Mouse (Mus musculus) forebrain, embryonic 13.5 days (tissue): Measurements from ENCODE around the gene Aacs. TPM values are rescaled to one million over a fixed set of nuclear protein-coding genes. Genes with fewer than 3 reads are reported as not detected.

ENCODE experiments used
- ATAC-seq: fragments of 200-750 bp; cut with Nextera tagmentation; 2 replicates; pipeline ENCODE4 v1.8.0; 2017
- H3K27ac ChIP-seq: fragments of 300-500 bp; sonication (generic); 2 replicates; pipeline ENCODE4 v1.5.1; 2015; ENCODE audit warnings: inconsistent platforms, mild to moderate bottlenecking, moderate library complexity
- H3K27me3 ChIP-seq: fragments of 300-500 bp; sonication (generic); 2 replicates; pipeline ENCODE4 v1.6.1; 2015; ENCODE audit warnings: mild to moderate bottlenecking, inconsistent platforms
- H3K36me3 ChIP-seq: fragments of 300-500 bp; sonication (generic); 2 replicates; pipeline ENCODE4 v1.6.1; 2015; ENCODE audit warnings: mild to moderate bottlenecking, inconsistent platforms; ENCODE audit not compliant: poor library complexity, severe bottlenecking
- H3K4me1 ChIP-seq: fragments of 300-500 bp; sonication (generic); 2 replicates; pipeline ENCODE4 v1.6.1; 2015; ENCODE audit warnings: inconsistent platforms
- H3K4me2 ChIP-seq: fragments of 300-500 bp; sonication (generic); 2 replicates; pipeline ENCODE4 v1.6.1; 2015; ENCODE audit warnings: inconsistent platforms, mild to moderate bottlenecking, moderate library complexity
- H3K4me3 ChIP-seq: fragments of 300-500 bp; sonication (generic); 2 replicates; pipeline ENCODE4 v1.5.1; 2015; ENCODE audit warnings: mild to moderate bottlenecking, inconsistent platforms
- H3K9ac ChIP-seq: fragments of 300-500 bp; sonication (generic); 2 replicates; pipeline ENCODE4 v1.6.1; 2015; ENCODE audit warnings: mild to moderate bottlenecking, inconsistent platforms
- H3K9me3 ChIP-seq: fragments of 300-500 bp; sonication (generic); replicated peaks from 2 replicates; pipeline ENCODE4 v1.6.1; 2016; ENCODE audit warnings: inconsistent platforms
- WGBS: fragments of 180-500 bp; shearing (Covaris S2); methylation state at CpG from one replicate; pipeline ENCODE4 v1.1.7; 2015; 5-methylcytosine and 5-hydroxymethylcytosine counted together
- polyA plus RNA-seq: library from polyadenylated mRNA; unstranded; fragments of >200 nt; fragmentation: Nextera tagmentation; extraction: Ambion mirVana; gene quantifications from 2 replicates; pipeline ENCODE4 v1.2.1, GENCODE M21; 2015

The Aacs gene
- polyA plus RNA-seq, 1 experiment from 2014 or later, result 53.7 TPM

GRCm38 (mm10) chr5:125446344-125446743 is 29.3 kb upstream of the Aacs start:
- 61% methylated on average over 7 of the region's 7 CpGs for WGBS
- no peak for ATAC-seq
- no peaks in the 10 kb centered on the region for H3K36me3 ChIP-seq

GRCm38 (mm10) chr5:125448026-125448425 is 27.6 kb upstream of the Aacs start:
- H3K4me3 ChIP-seq, result no peak overlapping the region
- no peak overlapping the region for H3K4me2 ChIP-seq
- peaks cover 16% of the 10 kb centered on the region for H3K36me3 ChIP-seq
- peaks cover 5% of the 10 kb centered on the region for H3K4me1 ChIP-seq
- 86% methylated on average over 3 of the region's 3 CpGs for WGBS
- ATAC-seq, result no peak
- H3K9me3 ChIP-seq, result no peaks in the 10 kb centered on the region
- H3K27ac ChIP-seq, result no peak overlapping the region
- H3K9ac ChIP-seq, result no peak overlapping the region
- no peaks in the 10 kb centered on the region for H3K27me3 ChIP-seq

More at GRCm38 (mm10) chr5:125446344-125446743, 29.3 kb upstream of the Aacs start:
- Histone ChIP-seq H3K27ac (no peak overlapping the region), H3K9me3 (no peaks in the 10 kb centered on the region), H3K4me1 (peaks cover 15% of the 10 kb centered on the region), H3K9ac (no peak overlapping the region; the same call in 1 of the 2 replicates), H3K4me2 (no peak overlapping the region), H3K4me3 (no peak overlapping the region), H3K27me3 (no peaks in the 10 kb centered on the region)

GRCm38 (mm10) chr5:125448631-125449030 is 27.0 kb upstream of the Aacs start:
- Histone ChIP-seq H3K4me1 (peaks cover 5% of the 10 kb centered on the region), H3K9me3 (no peaks in the 10 kb centered on the region), H3K36me3 (peaks cover 22% of the 10 kb centered on the region), H3K27me3 (no peaks in the 10 kb centered on the region), H3K4me3 (no peak overlapping the region), H3K9ac (no peak overlapping the region), H3K4me2 (no peak overlapping the region), H3K27ac (no peak overlapping the region)
- WGBS, result 89% methylated on average over 4 of the region's 4 CpGs
- no peak for ATAC-seq

DNA sequence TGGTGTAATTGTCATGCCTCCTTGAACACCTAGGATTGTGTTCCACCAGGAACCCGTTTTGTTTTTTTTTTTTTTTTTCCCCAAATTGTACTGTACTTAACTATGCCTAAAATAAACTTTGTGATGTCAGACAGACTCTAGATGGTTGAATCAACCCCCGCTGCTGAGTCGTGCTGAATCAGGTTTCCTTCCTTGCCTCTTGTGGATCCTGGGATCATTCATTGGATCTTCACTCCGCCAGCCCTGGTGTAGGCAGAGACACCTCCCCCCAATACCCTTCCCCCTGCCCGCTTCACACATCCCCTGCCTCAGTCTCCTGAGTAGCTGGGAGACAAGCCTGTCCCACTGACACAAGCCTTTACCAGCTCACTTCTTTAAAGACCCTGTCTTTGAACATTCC is 26.3 kb upstream of the Aacs start:
- no peak overlapping the region for H3K4me2 ChIP-seq
- peaks cover 26% of the 10 kb centered on the region for H3K36me3 ChIP-seq
- ATAC-seq, result no peak
- no peaks in the 10 kb centered on the region for H3K9me3 ChIP-seq
- no peaks in the 10 kb centered on the region for H3K27me3 ChIP-seq
- H3K9ac ChIP-seq, result no peak overlapping the region
- 88% methylated on average over 5 of the region's 5 CpGs for WGBS
- peaks cover 5% of the 10 kb centered on the region for H3K4me1 ChIP-seq
- no peak overlapping the region for H3K4me3 ChIP-seq
- no peak overlapping the region for H3K27ac ChIP-seq

GRCm38 (mm10) chr5:125452573-125452972 is 23.0 kb upstream of the Aacs start:
- H3K9me3 ChIP-seq, result no peaks in the 10 kb centered on the region
- no peaks in the 10 kb centered on the region for H3K4me1 ChIP-seq
- ATAC-seq, result no peak
- H3K9ac ChIP-seq, result no peak overlapping the region
- H3K4me3 ChIP-seq, result no peak overlapping the region
- H3K27ac ChIP-seq, result no peak overlapping the region
- 92% methylated on average over 9 of the region's 9 CpGs for WGBS
- H3K36me3 ChIP-seq, result peaks cover 48% of the 10 kb centered on the region
- H3K27me3 ChIP-seq, result no peaks in the 10 kb centered on the region
- no peak overlapping the region for H3K4me2 ChIP-seq

DNA sequence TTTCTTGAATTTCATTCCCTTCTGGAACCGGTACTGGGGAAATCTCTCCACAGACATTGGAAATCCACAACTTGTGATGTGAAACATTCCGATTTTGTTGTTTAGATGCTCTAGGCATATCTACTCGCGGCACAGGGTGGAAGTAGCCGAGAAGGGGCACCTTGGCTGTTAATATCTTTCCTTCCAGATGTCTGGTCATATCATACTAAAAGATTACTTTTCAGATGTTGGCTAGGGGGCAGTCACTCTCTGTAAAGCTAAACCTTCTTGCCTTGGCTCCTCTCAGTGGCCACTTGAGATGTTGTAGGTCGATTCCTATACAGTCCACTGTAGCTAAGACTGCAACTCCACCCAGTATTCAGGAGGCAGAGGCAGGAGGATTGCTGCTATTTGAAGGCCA is 19.5 kb upstream of the Aacs start:
- Histone ChIP-seq H3K36me3 (peaks cover 48% of the 10 kb centered on the region), H3K27ac (no peak overlapping the region), H3K4me1 (no peaks in the 10 kb centered on the region), H3K4me3 (no peak overlapping the region), H3K4me2 (no peak overlapping the region), H3K9ac (no peak overlapping the region), H3K9me3 (no peaks in the 10 kb centered on the region), H3K27me3 (no peaks in the 10 kb centered on the region)
- whole genome bisulfite sequencing, result 95% methylated on average over 6 of the region's 6 CpGs
- ATAC-seq, result no peak

GRCm38 (mm10) chr5:125457538-125457937 is 18.1 kb upstream of the Aacs start:
- Histone ChIP-seq H3K4me2 (no peak overlapping the region), H3K4me3 (no peak overlapping the region), H3K27ac (no peak overlapping the region), H3K36me3 (peaks cover 37% of the 10 kb centered on the region), H3K4me1 (no peaks in the 10 kb centered on the region), H3K9ac (no peak overlapping the region), H3K27me3 (no peaks in the 10 kb centered on the region), H3K9me3 (no peaks in the 10 kb centered on the region)
- WGBS, result 95% methylated on average over 6 of the region's 6 CpGs
- ATAC-seq, result no peak

- H3K9me3 ChIP-seq, result no peaks in the 10 kb centered on the region
- H3K4me3 ChIP-seq, result no peak overlapping the region
- WGBS, result 91% methylated on average over 3 of the region's 3 CpGs
- no peak overlapping the region for H3K9ac ChIP-seq
- no peak for ATAC-seq
- peaks cover 9% of the 10 kb centered on the region for H3K36me3 ChIP-seq
- H3K27me3 ChIP-seq, result no peaks in the 10 kb centered on the region
- peaks cover 4% of the 10 kb centered on the region for H3K4me1 ChIP-seq
- H3K27ac ChIP-seq, result no peak overlapping the region
- H3K4me2 ChIP-seq, result no peak overlapping the region
These were observed 15.0 kb upstream of the Aacs start for GRCm38 (mm10) chr5:125460574-125460973.

DNA sequence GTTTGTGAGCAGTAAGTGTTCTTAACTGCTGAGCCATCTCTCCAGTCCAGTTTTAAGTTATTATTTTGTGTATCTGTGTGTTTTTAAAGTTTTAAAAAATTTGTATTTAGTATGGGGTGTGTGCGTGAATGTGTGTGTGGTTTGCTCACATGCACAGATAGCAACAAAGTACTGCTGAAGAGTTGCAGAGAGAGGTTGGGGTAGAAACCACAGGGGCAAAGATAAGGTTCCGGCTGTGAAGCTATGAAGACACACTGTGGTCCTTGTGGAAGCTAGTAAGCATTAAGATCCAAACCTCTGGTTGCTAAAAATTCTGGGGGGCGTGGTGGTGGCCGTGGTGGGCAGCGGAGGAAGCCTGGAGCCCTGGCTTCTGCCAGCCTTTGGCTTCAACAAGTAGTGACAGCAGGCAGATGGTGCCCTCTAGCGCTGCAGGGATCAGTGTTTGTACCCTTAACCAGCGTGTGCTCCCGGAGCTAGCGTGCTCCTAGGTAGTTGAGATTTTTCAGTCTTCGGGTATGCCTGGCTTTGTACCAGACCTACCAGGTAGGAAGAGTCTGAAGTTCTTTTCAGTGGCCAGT is 13.7 kb upstream of the Aacs start:
- WGBS, result 55% methylated on average over 10 of the region's 10 CpGs
- H3K36me3 ChIP-seq, result no peaks in the 10 kb centered on the region

DNA sequence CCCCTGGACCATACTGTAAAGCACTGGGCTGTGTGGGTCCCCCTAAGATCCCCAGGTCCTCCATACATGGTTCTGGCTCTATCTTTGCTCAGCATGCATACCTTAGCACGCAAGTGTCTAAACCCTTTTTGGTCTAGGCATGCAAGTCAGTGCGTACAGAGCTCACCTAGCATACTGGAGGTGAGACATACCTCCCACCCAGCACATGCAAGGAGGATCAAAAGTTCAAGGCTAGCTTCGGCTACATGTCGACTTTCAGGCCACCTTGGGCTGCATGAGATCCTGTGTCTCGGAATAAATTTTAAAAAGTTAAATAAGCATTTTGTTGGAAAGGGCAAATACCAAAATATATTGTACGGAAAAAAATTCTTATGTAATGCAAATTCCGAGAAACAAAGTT is 10.4 kb upstream of the Aacs start:
- ATAC-seq, result peak; percentile 31; the same call in 1 of the 2 replicates
- Histone ChIP-seq H3K4me2 (peak overlapping the region; percentile 60), H3K4me1 (peaks cover 4% of the 10 kb centered on the region), H3K9me3 (no peaks in the 10 kb centered on the region), H3K36me3 (no peaks in the 10 kb centered on the region), H3K27ac (peak overlapping the region; percentile 70), H3K27me3 (no peaks in the 10 kb centered on the region), H3K9ac (no peak overlapping the region), H3K4me3 (peak overlapping the region; percentile 35)
- WGBS, result 40% methylated on average over 7 of the region's 7 CpGs

More for the DNA sequence above, 13.7 kb upstream of the Aacs start:
- Histone ChIP-seq H3K27me3 (no peaks in the 10 kb centered on the region), H3K4me1 (peaks cover 4% of the 10 kb centered on the region), H3K9me3 (no peaks in the 10 kb centered on the region), H3K27ac (no peak overlapping the region), H3K9ac (no peak overlapping the region), H3K4me2 (no peak overlapping the region), H3K4me3 (no peak overlapping the region)
- ATAC-seq, result no peak

- H3K27me3 ChIP-seq, result no peaks in the 10 kb centered on the region
- peak overlapping the region; percentile 43; the same call in 1 of the 2 replicates for H3K9ac ChIP-seq
- under 1% methylated on average over 25 of the region's 25 CpGs for WGBS
- peak; percentile 100 for ATAC-seq
- H3K9me3 ChIP-seq, result no peaks in the 10 kb centered on the region
- no peaks in the 10 kb centered on the region for H3K36me3 ChIP-seq
- H3K4me1 ChIP-seq, result peaks cover 4% of the 10 kb centered on the region
- H3K4me2 ChIP-seq, result peak overlapping the region; percentile 60
- H3K4me3 ChIP-seq, result peak overlapping the region; percentile 35
- H3K27ac ChIP-seq, result no peak overlapping the region
These were observed 9.9 kb upstream of the Aacs start for GRCm38 (mm10) chr5:125465701-125466106.

GRCm38 (mm10) chr5:125466483-125466882 is 9.1 kb upstream of the Aacs start:
- Histone ChIP-seq H3K4me3 (no peak overlapping the region), H3K9ac (no peak overlapping the region), H3K4me1 (peaks cover 4% of the 10 kb centered on the region), H3K9me3 (no peaks in the 10 kb centered on the region), H3K27ac (no peak overlapping the region), H3K36me3 (no peaks in the 10 kb centered on the region), H3K27me3 (no peaks in the 10 kb centered on the region), H3K4me2 (peak overlapping the region; percentile 60)
- no peak for ATAC-seq
- WGBS, result 95% methylated on average over 5 of the region's 5 CpGs

- Histone ChIP-seq H3K4me1 (peaks cover 4% of the 10 kb centered on the region), H3K9ac (no peak overlapping the region), H3K4me2 (no peak overlapping the region), H3K9me3 (no peaks in the 10 kb centered on the region), H3K27me3 (no peaks in the 10 kb centered on the region), H3K36me3 (no peaks in the 10 kb centered on the region), H3K27ac (no peak overlapping the region), H3K4me3 (no peak overlapping the region)
- no peak for ATAC-seq
- 95% methylated on average over 14 of the region's 14 CpGs for WGBS
These were observed 8.4 kb upstream of the Aacs start for GRCm38 (mm10) chr5:125467261-125467660.
